Mouse (Mus musculus): ENCODE data around the gene Il4i1. TPM values are rescaled to one million over a fixed set of nuclear protein-coding genes. Genes with fewer than 3 reads are reported as not detected.

Il4i1 gene
- polyA plus RNA-seq, 2 experiments = 0.22 to 0.40 TPM

DNA sequence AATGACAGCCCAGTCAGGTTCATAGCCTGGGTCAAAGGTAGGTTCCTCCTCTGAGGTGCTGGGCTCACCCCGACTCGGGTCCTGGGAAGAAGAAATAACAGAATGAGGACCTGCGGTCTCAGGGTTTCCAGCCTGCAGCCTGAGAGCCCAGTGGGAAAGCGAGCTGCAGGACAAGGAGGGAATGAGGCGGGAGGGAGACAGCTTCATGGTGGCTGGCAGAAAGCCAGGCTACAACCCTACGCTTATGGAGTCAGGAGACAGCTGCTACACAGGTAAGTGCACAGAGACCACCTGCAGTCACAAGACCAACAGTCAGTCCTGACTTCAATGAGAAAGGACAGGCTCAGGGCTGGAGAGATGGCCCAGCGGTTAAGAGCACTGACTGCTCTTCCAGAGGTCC is 30.6 kb downstream of the Il4i1 start:
- 80% methylated on average over 7 of the region's 7 CpGs for WGBS (ENCODE audit: insufficient replicate concordance)
- DNase-seq (ENCODE audit: low read depth in 3 of 3, low spot score in 3 of 3) = no peak
- no peak for TF ChIP-seq EP300 (IDR thresholded peaks at IDR 0.05; ENCODE audit: low read depth)
- TF ChIP-seq CTCF (IDR thresholded peaks at IDR 0.05; ENCODE audit: low read depth) = no peak
- H3K9ac ChIP-seq (replicated peaks) = no peak overlapping the region
- no peak overlapping the region for H3K4me3 ChIP-seq (ENCODE audit: insufficient read depth in 1 of 2, low read depth in 2 of 2, low read length in 2 of 2)
- peaks cover 15 to 21% of the 10 kb centered on the region in 2 experiments for H3K4me1 ChIP-seq (replicated peaks; ENCODE audit: control insufficient read depth in 2 of 2, insufficient read depth in 2 of 2, low read length in 1 of 2)
- peaks cover 7% of the 10 kb centered on the region for H3K36me3 ChIP-seq (replicated peaks; ENCODE audit: control insufficient read depth, insufficient read depth, low read depth)
- H3K9me3 ChIP-seq (ENCODE audit: control insufficient read depth, low read length) = no peaks in the 10 kb centered on the region
- no peak for ATAC-seq (ENCODE audit: insufficient read depth)
- no peak overlapping the region for H3K4me2 ChIP-seq (ENCODE audit: low read depth)
- H3K27me3 ChIP-seq (ENCODE audit: control insufficient read depth, insufficient read depth, low read length) = no peaks in the 10 kb centered on the region
- H3K27ac ChIP-seq = no peak overlapping the region

DNA sequence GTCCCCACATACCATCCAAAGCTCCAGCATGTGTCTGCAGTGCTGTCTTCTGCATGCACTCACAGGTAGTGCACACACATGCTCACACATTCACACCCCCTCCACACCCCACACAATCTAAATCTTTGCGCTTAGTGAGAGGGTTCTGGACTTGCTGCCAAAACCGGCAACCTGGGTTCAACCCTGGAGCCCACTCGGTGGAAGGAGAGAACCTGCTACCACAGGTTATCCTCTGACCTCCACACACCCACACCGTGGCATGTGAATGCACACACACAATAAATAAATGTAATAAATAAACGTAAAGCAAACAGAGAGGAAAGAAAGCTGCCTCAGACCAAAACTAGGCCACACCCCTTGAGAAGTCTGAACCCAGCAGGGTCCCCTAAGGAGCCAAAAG is 31.6 kb downstream of the Il4i1 start:
- H3K4me1 ChIP-seq (replicated peaks; ENCODE audit: control insufficient read depth in 2 of 2, insufficient read depth in 2 of 2, low read length in 1 of 2) = peaks cover 15 to 22% of the 10 kb centered on the region in 2 experiments
- TF ChIP-seq EP300 (IDR thresholded peaks at IDR 0.05; ENCODE audit: low read depth) = no peak
- H3K4me2 ChIP-seq (ENCODE audit: low read depth) = peak overlapping the region; percentile 97
- DNase-seq (ENCODE audit: low read depth in 3 of 3, low spot score in 3 of 3) = no peak
- peak overlapping the region; percentile 80 to 90 for H3K4me3 ChIP-seq (ENCODE audit: insufficient read depth in 1 of 2, low read depth in 2 of 2, low read length in 2 of 2)
- peak overlapping the region; percentile 24 for H3K27ac ChIP-seq
- 66% methylated on average over 5 of the region's 5 CpGs for WGBS (ENCODE audit: insufficient replicate concordance)
- H3K36me3 ChIP-seq (replicated peaks; ENCODE audit: control insufficient read depth, insufficient read depth, low read depth) = peaks cover 7% of the 10 kb centered on the region
- no peak for ATAC-seq (ENCODE audit: insufficient read depth)
- no peaks in the 10 kb centered on the region for H3K27me3 ChIP-seq (ENCODE audit: control insufficient read depth, insufficient read depth, low read length)
- peak overlapping the region; percentile 54 for H3K9ac ChIP-seq (replicated peaks)
- no peaks in the 10 kb centered on the region for H3K9me3 ChIP-seq (ENCODE audit: control insufficient read depth, low read length)

DNA sequence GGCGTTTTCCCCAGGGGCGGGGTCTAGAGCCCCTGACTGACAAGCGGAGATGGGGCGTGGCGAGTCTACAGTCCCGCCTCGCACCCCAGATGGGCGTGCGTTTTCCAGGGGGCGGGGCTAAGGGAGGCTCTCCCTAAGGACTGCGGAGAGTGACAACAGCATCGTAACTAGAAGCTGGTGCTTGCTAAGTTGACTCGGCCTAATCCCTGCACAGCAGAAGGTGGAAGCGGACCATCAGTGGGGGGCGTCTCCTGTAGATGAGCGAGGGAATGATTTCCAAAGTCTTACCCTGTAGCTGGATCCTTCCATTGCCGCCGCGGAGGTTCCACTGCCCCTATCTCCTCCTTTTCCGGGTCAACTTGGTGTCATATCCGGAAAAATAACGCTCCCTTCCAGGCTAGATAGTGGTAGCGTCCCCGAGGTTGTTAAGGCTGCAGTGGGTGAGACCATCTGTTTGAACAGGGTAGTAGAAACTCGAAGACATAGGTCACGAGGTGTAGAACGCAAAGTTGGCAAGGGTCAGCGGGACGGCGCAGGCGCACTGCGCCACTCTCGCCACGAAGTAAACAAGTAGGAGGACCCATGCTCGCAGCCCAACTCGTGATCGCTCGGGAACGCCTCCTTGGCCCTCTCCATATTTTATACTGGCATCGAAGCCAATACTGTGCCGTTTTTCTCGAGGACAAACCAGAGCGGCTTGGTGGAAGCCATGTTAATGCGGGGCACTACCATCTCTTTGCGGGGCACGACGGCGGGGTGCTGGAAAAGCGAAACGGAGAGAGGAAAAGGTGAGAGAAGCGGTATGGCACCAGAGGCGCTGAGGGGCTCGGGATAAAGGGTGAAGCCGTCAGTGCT is 32.6 kb downstream of the Il4i1 start, which contains the start of the genes Akt1s1 and Tbc1d17:
Gene Akt1s1 (plus strand): TSS at position 431 of the 855 bp plus-strand sequence.
Gene Tbc1d17 (minus strand): TSS at position 519 of the 855 bp plus-strand sequence.
- peak within 1 kb of the TSS; percentile 97 for H3K4me2 ChIP-seq (ENCODE audit: low read depth)
- peak within 1 kb of the TSS; percentile 80 for H3K9ac ChIP-seq (replicated peaks)
- H3K36me3 ChIP-seq (replicated peaks; ENCODE audit: control insufficient read depth, insufficient read depth, low read depth) = peaks cover 7% of the 10 kb centered on the region
- no peaks in the 10 kb centered on the region for H3K27me3 ChIP-seq (ENCODE audit: control insufficient read depth, insufficient read depth, low read length)
- no peaks in the 10 kb centered on the region for H3K9me3 ChIP-seq (ENCODE audit: control insufficient read depth, low read length)
- H3K27ac ChIP-seq = peak within 1 kb of the TSS; percentile 88
- DNase-seq (ENCODE audit: low read depth in 3 of 3, low spot score in 3 of 3) (peak; percentile 94 to 97 (median 95)), ATAC-seq (ENCODE audit: insufficient read depth) (peak; percentile 82)
- TF ChIP-seq CTCF (IDR thresholded peaks at IDR 0.05; ENCODE audit: low read depth) = no peak
- TF ChIP-seq EP300 (IDR thresholded peaks at IDR 0.05; ENCODE audit: low read depth) = peak; percentile 32; the same call in 1 of the 2 replicates
- WGBS (ENCODE audit: insufficient replicate concordance) = under 1% methylated on average over 54 of the region's 54 CpGs
- peak within 1 kb of the TSS; percentile 80 to 90 for H3K4me3 ChIP-seq (ENCODE audit: insufficient read depth in 1 of 2, low read depth in 2 of 2, low read length in 2 of 2)
- H3K4me1 ChIP-seq (replicated peaks; ENCODE audit: control insufficient read depth in 2 of 2, insufficient read depth in 2 of 2, low read length in 1 of 2) = peaks cover 20 to 21% of the 10 kb centered on the region in 2 experiments

DNA sequence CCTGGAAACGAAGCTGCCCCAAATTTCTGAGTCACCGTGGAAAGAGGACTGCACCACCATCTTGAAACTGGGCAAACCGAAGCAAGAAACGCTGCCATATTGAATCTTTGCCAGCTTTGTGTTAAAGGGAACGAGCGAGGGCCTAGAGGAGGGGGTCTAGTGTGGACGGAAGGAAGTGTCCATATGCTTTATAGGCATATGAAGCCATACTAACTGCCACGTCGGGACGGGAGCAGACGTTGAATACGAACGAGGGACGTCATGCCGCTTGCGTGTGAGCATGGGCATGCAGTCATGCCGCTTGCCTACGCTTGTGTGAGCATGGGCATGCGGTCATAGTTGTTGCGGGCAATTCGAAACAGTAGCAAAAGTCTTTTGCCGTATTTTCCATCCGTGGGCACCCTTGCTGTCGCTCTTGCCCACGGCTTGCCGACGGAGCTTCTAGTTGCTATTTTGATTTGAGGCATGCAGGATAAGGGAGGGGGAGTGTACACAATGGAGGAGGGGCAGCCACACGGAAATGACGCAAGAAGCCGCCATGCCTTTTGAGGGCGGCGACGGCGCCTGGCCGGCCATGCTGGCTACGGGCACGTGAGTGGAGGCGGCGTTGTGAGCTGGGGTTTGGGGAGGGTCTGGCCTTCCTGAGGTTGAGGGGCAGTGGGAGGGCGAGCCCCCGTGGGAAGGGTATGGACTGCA is 33.4 kb downstream of the Il4i1 start:
- Histone ChIP-seq H3K4me1 (replicated peaks; ENCODE audit: control insufficient read depth in 2 of 2, insufficient read depth in 2 of 2, low read length in 1 of 2) (peaks cover 20 to 22% of the 10 kb centered on the region in 2 experiments), H3K9me3 (ENCODE audit: control insufficient read depth, low read length) (no peaks in the 10 kb centered on the region), H3K27ac (peak overlapping the region; percentile 88), H3K4me2 (ENCODE audit: low read depth) (peak overlapping the region; percentile 97), H3K4me3 (ENCODE audit: insufficient read depth in 1 of 2, low read depth in 2 of 2, low read length in 2 of 2) (peak overlapping the region; percentile 80 to 90), H3K9ac (replicated peaks) (peak overlapping the region; percentile 80), H3K27me3 (ENCODE audit: control insufficient read depth, insufficient read depth, low read length) (no peaks in the 10 kb centered on the region), H3K36me3 (replicated peaks; ENCODE audit: control insufficient read depth, insufficient read depth, low read depth) (peaks cover 7% of the 10 kb centered on the region; the same call in 1 of the 2 replicates)
- DNase-seq (ENCODE audit: low read depth in 3 of 3, low spot score in 3 of 3) (peak; percentile 82 to 87 (median 83)), ATAC-seq (ENCODE audit: insufficient read depth) (peak; percentile 57)
- WGBS (ENCODE audit: insufficient replicate concordance) = under 1% methylated on average over 41 of the region's 41 CpGs
- TF ChIP-seq EP300 (IDR thresholded peaks at IDR 0.05; ENCODE audit: low read depth) (0 out of 2 replicates have a peak, but pooled peaks have one; percentile 0), CTCF (IDR thresholded peaks at IDR 0.05; ENCODE audit: low read depth) (no peak; the same call in 1 of the 2 replicates)
